Mouse (Mus musculus) thymus, adult 2 months (tissue): ENCODE results near the gene Kbtbd12. TPM values are rescaled to one million over a fixed set of nuclear protein-coding genes. Genes with fewer than 3 reads are reported as not detected.

Experiments used
- DNase-seq: peaks from one replicate; pipeline ENCODE4 v3.0.0; 2021
- H3K27ac ChIP-seq: fragments of 200-500 bp; 2 replicates; pipeline ENCODE4 v1.5.1; 2012; ENCODE audit warnings: low read length, control low read depth; ENCODE audit not compliant: control insufficient read depth, insufficient read depth
- H3K27me3 ChIP-seq: fragments of 200-500 bp; 2 replicates; pipeline ENCODE4 v1.6.1; 2012; ENCODE audit warnings: mild to moderate bottlenecking, low read length, moderate library complexity, mixed read lengths; ENCODE audit not compliant: control insufficient read depth, insufficient read depth
- H3K36me3 ChIP-seq: fragments of 200-500 bp; 2 replicates; pipeline ENCODE4 v1.6.1; 2012; ENCODE audit warnings: mild to moderate bottlenecking, low read length, moderate library complexity; ENCODE audit not compliant: control insufficient read depth, insufficient read depth
- H3K4me1 ChIP-seq: fragments of 200-500 bp; replicated peaks from 2 replicates; pipeline ENCODE4 v1.6.1; 2012; ENCODE audit warnings: low read length; ENCODE audit not compliant: control insufficient read depth, insufficient read depth
- H3K4me3 ChIP-seq: fragments of 200-500 bp; 2 replicates; pipeline ENCODE4 v1.5.1; 2012; ENCODE audit warnings: mild to moderate bottlenecking, low read length, control low read depth, moderate library complexity; ENCODE audit not compliant: control insufficient read depth, insufficient read depth
- CTCF ChIP-seq: fragments of 200-500 bp; IDR thresholded peaks from 2 replicates; pipeline ENCODE4 v1.5.1; 2012; ENCODE audit warnings: mild to moderate bottlenecking, control low read depth, low read length, moderate library complexity, borderline replicate concordance; ENCODE audit not compliant: control insufficient read depth, poor library complexity, insufficient read depth; ENCODE audit errors: extremely low read depth
- POLR2A ChIP-seq: fragments of 200-500 bp; IDR thresholded peaks from 2 replicates; pipeline ENCODE4 v1.6.1; 2012; ENCODE audit warnings: mild to moderate bottlenecking, low read length, control low read depth, moderate library complexity; ENCODE audit not compliant: control insufficient read depth, poor library complexity, insufficient read depth; ENCODE audit errors: extremely low read depth
- WGBS: fragments of 180-500 bp; shearing (Covaris S2); methylation state at CpG from one replicate; pipeline ENCODE4 v1.1.7; 2018; 5-methylcytosine and 5-hydroxymethylcytosine counted together
- polyA plus RNA-seq: library from polyadenylated mRNA; depleted of rRNA; stranded (reverse); fragments of >200 nt; gene quantifications from 2 replicates; pipeline ENCODE4 v1.2.3, GENCODE M21; 2012; rRNA removed

Gene Kbtbd12
- polyA plus RNA-seq, 1 experiment, result 1.1 TPM

DNA sequence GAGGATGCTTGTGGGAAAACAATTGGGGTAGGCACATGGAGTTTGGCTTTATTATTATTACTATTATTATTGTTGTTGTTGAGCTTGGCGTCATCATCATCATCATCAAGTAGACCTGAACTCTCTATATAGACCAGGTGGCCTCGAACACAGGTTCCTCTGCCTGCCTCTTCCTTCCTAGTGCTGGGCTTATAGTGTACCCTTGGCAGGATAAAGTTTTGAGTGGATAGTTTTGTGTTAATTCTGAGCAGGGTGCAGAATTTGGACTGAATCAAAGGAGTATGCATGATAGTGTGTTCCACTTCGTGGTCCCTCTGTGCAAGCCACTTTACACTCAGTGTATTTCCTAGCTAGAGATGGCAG lies 137.4 kb downstream of the Kbtbd12 start:
- TF ChIP-seq POLR2A, result no peak
- no peak for TF ChIP-seq CTCF
- no peaks in the 10 kb centered on the region; the same call in 1 of the 2 replicates for H3K27me3 ChIP-seq
- H3K4me3 ChIP-seq, result no peak overlapping the region
- H3K36me3 ChIP-seq, result peaks cover 29% of the 10 kb centered on the region
- H3K27ac ChIP-seq, result no peak overlapping the region
- H3K4me1 ChIP-seq, result no peaks in the 10 kb centered on the region; the same call in 1 of the 2 replicates
- 7% methylated on average over 3 of the region's 3 CpGs for WGBS
- DNase-seq, result no peak

GRCm38 (mm10) chr6:88499481-88500404 lies 138.0 kb downstream of the Kbtbd12 start:
- Histone ChIP-seq H3K4me1 (no peaks in the 10 kb centered on the region; the same call in 1 of the 2 replicates), H3K27me3 (no peaks in the 10 kb centered on the region; the same call in 1 of the 2 replicates), H3K36me3 (peaks cover 23% of the 10 kb centered on the region), H3K4me3 (peak overlapping the region; percentile 15), H3K27ac (no peak overlapping the region)
- TF ChIP-seq CTCF, result peak; percentile 90
- no peak for TF ChIP-seq POLR2A
- DNase-seq, result peak; percentile 48
- 9% methylated on average over 76 of the region's 76 CpGs for WGBS

Other genes starting within 250 kb of the Kbtbd12 start
- 79.5 and 83.6 TPM in 2 replicates for gene Eefsec, start 191.4 kb downstream of the Kbtbd12 start, polyA plus RNA-seq
- 52.1 and 52.2 TPM in 2 replicates for gene Ruvbl1, start 172.5 kb downstream of the Kbtbd12 start, polyA plus RNA-seq
- 287 and 301 TPM in 2 replicates for gene Sec61a1, start 119.0 kb downstream of the Kbtbd12 start, polyA plus RNA-seq
- gene Mgll, start 86.5 kb upstream of the Kbtbd12 start, polyA plus RNA-seq, result 60.3 and 61.4 TPM in 2 replicates
- gene Abtb1, start 204.0 kb upstream of the Kbtbd12 start, polyA plus RNA-seq, result 204 and 239 TPM in 2 replicates
- 95.8 and 100.0 TPM in 2 replicates for gene Podxl2, start 237.1 kb upstream of the Kbtbd12 start, polyA plus RNA-seq